Mouse (Mus musculus) forebrain, embryonic 16.5 days (tissue): ENCODE data around the gene Cpne9. TPM values are rescaled to one million over a fixed set of nuclear protein-coding genes. Genes with fewer than 3 reads are reported as not detected.

Experiments used
- ATAC-seq: fragments of 200-750 bp; cut with Nextera tagmentation; 2 replicates; pipeline ENCODE4 v1.8.0; 2017; ENCODE audit warnings: mild to moderate bottlenecking, moderate library complexity
- H3K27ac ChIP-seq: fragments of 300-500 bp; sonication (generic); 2 replicates; pipeline ENCODE4 v1.5.1; 2014; ENCODE audit warnings: low read length, control low read depth
- H3K27me3 ChIP-seq: fragments of 300-500 bp; sonication (generic); replicated peaks from 2 replicates; pipeline ENCODE4 v1.6.1; 2014; ENCODE audit warnings: low read length; ENCODE audit not compliant: control insufficient read depth, insufficient read depth
- H3K36me3 ChIP-seq: fragments of 300-500 bp; sonication (generic); 2 replicates; pipeline ENCODE4 v1.6.1; 2014; ENCODE audit not compliant: control insufficient read depth, insufficient read depth
- H3K4me1 ChIP-seq: fragments of 300-500 bp; sonication (generic); replicated peaks from 2 replicates; pipeline ENCODE4 v1.6.1; 2014; ENCODE audit warnings: low read length; ENCODE audit not compliant: control insufficient read depth, insufficient read depth
- H3K4me2 ChIP-seq: fragments of 300-500 bp; sonication (generic); 2 replicates; pipeline ENCODE4 v1.6.1; 2014; ENCODE audit warnings: mild to moderate bottlenecking, low read length, control low read depth
- H3K4me3 ChIP-seq: fragments of 300-500 bp; sonication (generic); replicated peaks from 2 replicates; pipeline ENCODE4 v1.5.1; 2014; ENCODE audit warnings: mild to moderate bottlenecking, low read length, control low read depth
- H3K9ac ChIP-seq: fragments of 300-500 bp; sonication (generic); replicated peaks from 2 replicates; pipeline ENCODE4 v1.6.1; 2014; ENCODE audit warnings: low read depth, low read length, control low read depth
- H3K9me3 ChIP-seq: fragments of 300-500 bp; sonication (generic); 2 replicates; pipeline ENCODE4 v1.6.1; 2016; ENCODE audit warnings: low read length; ENCODE audit not compliant: control insufficient read depth
- WGBS: fragments of 180-500 bp; shearing (Covaris S2); extraction: QIAGEN DNeasy Blood & Tissue Kit; methylation state at CpG from one replicate; pipeline ENCODE4 v1.1.7; 2014; 5-methylcytosine and 5-hydroxymethylcytosine counted together
- polyA plus RNA-seq: library from polyadenylated mRNA; unstranded; fragments of >200 nt; fragmentation: Nextera tagmentation; extraction: Ambion mirVana; gene quantifications from 2 replicates; pipeline ENCODE4 v1.2.1, GENCODE M21; 2015

The Cpne9 gene
- polyA plus RNA-seq, 1 experiment from 2014 or later = 1.4 TPM

DNA sequence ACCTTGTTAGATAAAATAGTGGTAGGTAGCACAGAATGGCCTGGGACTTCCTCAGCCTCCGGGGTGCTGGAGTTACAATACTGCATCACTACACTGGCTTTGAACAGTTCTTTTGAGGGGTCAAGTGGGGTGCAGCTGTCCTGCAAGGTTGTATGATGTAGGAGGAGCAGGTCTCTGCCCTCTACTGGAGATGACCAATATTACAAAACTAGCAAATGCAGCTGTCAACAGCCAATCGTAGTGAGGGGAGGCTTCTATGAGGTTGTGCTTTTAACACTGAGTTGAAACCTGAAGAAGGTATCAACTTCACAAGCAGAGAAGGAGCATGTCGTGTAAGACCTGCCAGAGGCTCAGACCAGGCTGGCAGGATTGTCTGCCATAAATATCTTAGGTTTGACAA is 20.2 kb downstream of the Cpne9 start:
- Histone ChIP-seq H3K4me3 (no peak overlapping the region), H3K9ac (no peak overlapping the region), H3K27ac (no peak overlapping the region), H3K4me2 (no peak overlapping the region), H3K27me3 (no peaks in the 10 kb centered on the region), H3K36me3 (no peaks in the 10 kb centered on the region), H3K4me1 (peaks cover 5% of the 10 kb centered on the region; the same call in 1 of the 2 replicates), H3K9me3 (no peaks in the 10 kb centered on the region)
- no peak for ATAC-seq
- WGBS = 23% methylated on average over 3 of the region's 3 CpGs

DNA sequence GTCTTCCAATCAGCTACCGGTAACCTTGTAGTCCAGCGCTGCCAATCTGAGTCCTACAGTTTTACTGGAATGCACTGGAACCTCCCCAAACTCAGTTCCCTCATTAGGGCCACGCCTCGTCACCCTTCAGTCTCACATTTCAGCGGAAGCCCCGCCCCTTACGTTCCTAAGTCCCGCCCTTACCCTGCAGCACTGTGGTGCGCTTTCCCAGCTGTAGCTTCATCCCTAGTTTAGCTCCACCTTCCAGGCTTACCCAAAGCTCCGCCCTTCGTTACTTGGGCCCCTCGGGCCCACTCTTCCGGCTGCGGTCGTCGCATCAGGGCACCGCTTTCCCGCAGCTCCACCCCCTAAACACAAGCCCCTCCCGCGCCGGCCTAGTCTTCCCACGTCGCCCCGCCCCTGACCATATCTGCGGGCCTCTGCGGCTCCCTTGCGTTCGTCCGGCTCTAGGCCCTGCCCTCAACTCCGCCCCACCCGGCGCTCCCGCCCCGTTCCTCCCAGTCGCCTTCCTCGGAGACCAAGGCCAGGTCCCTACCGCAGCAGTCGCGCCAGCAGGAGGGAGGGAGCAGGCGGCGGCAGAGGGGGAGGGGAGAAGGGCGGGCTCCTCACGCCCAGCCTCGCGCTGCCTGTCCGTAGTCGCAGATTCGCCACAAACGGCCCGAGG is 24.3 kb downstream of the Cpne9 start:
- no peaks in the 10 kb centered on the region for H3K27me3 ChIP-seq
- H3K4me2 ChIP-seq = peak overlapping the region; percentile 87
- WGBS = under 1% methylated on average over 47 of the region's 50 CpGs
- H3K4me1 ChIP-seq = peaks cover 21% of the 10 kb centered on the region
- peak overlapping the region; percentile 88 for H3K4me3 ChIP-seq
- H3K36me3 ChIP-seq = no peaks in the 10 kb centered on the region
- no peaks in the 10 kb centered on the region for H3K9me3 ChIP-seq
- peak overlapping the region; percentile 84 for H3K9ac ChIP-seq
- ATAC-seq = peak; percentile 97
- peak overlapping the region; percentile 97 for H3K27ac ChIP-seq

DNA sequence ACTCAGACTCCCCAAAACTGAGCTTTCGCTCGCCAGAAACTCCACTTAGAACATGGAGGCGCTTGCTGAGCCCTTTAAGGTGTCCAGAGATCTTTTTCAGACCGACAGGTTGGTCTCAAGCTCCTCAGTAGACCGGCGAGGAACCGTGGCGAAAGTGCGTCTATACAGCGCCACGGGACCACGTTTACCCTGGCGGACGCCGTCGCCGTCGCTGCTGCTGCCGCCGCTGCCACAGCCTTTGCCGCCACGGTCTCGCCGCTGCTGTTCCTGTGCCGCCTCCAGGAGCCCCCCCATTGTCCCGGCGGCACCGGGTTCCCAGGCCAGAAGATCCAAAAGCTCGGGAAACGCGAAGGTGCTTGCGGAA is 24.9 kb downstream of the Cpne9 start, which contains the start of gene Brpf1:
Brpf1 (plus strand) TSS at position 152 of the 364 bp plus-strand sequence.
- peak within 1 kb of the TSS; percentile 88 for H3K4me3 ChIP-seq
- H3K9me3 ChIP-seq = no peaks in the 10 kb centered on the region
- H3K27me3 ChIP-seq = no peaks in the 10 kb centered on the region
- peak within 1 kb of the TSS; percentile 97 for H3K27ac ChIP-seq
- peak within 1 kb of the TSS; percentile 87 for H3K4me2 ChIP-seq
- WGBS = under 1% methylated on average over 32 of the region's 32 CpGs
- H3K36me3 ChIP-seq = no peaks in the 10 kb centered on the region
- H3K9ac ChIP-seq = peak within 1 kb of the TSS; percentile 84
- H3K4me1 ChIP-seq = peaks cover 21% of the 10 kb centered on the region
- ATAC-seq = peak; percentile 64

DNA sequence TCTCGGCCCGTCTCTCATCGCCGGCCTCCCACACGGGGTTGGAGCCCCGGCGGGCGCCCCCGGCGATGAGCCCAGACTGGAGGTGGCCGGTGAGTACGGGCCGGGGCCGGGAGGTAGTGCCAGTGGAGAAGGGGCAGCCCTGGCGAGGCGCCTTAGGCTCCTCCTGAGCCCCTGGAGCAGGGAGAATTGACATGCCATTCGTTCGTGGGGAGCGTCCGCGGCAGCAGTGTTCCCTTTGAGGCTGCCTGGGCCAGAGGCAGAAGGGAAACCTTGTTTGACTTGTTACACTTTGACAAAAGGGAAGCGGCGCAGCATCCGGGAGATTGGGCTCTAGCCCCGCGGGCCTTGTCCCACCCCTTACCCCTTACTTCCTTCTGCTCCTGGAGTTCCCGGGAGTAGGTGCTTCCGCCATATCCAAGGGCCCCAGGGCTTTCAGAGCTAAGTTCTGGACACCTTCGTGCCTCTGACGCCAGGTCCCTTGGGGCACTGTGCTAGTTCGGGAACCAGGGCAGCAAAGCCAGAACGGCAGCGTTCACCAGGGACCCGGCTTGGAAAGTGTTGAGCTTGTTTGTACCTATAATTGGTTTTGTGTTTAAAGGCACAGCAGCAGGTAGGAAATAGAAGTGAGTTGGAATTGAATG is 25.5 kb downstream of the Cpne9 start:
- Histone ChIP-seq H3K27ac (peak overlapping the region; percentile 97), H3K36me3 (peaks cover 3% of the 10 kb centered on the region; the same call in 1 of the 2 replicates), H3K4me1 (peaks cover 21% of the 10 kb centered on the region), H3K27me3 (no peaks in the 10 kb centered on the region), H3K9ac (peak overlapping the region; percentile 84), H3K9me3 (no peaks in the 10 kb centered on the region), H3K4me3 (peak overlapping the region; percentile 88), H3K4me2 (peak overlapping the region; percentile 87)
- ATAC-seq = no peak
- under 1% methylated on average over 33 of the region's 34 CpGs for WGBS

DNA sequence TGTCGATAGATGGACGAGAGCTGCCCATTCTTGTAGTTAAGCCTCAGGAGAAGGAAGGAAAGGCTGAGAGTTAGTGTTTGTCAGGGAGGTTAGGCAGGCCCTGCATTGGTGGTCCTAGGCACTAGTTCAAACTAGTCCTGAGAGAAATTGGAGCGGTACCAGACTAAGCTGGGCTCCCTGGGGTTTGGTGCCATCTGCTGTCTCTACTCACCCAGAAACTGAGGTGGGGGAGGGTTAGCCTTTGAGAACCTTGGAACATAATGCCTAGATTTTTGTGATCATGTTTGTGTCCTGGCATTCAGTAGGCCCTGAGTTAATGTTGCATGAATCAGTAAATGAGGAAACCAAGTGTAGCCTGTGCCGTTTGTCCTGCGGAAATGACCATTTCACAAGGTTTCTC is 26.0 kb downstream of the Cpne9 start:
- Histone ChIP-seq H3K4me3 (peak overlapping the region; percentile 88), H3K9ac (peak overlapping the region; percentile 10; the same call in 1 of the 2 replicates), H3K36me3 (peaks cover 5% of the 10 kb centered on the region; the same call in 1 of the 2 replicates), H3K4me1 (peaks cover 21% of the 10 kb centered on the region), H3K27me3 (no peaks in the 10 kb centered on the region), H3K4me2 (peak overlapping the region; percentile 87), H3K9me3 (no peaks in the 10 kb centered on the region), H3K27ac (no peak overlapping the region)
- 30% methylated on average over 5 of the region's 5 CpGs for WGBS
- no peak for ATAC-seq

DNA sequence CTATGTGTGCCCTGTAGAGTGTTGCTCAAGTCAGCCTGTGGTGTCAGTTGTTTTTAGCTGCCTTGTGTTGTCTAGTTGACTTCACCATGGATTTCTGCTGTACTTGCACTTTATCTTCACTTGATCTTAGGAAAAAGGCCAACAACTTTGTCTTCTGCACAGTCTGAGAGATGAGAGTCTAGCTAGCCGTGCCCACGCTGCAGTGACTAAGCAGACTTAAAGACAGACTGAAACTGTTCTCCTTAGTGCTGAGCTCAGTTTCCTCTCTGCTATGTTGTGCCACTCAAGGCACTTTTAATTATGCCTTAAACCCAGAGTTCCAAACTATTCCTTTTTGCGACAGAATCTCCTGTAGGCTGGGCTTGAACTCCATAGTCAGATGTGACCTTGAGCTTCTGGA is 33.9 kb downstream of the Cpne9 start:
- H3K36me3 ChIP-seq = peaks cover 62% of the 10 kb centered on the region
- no peak for ATAC-seq
- no peak overlapping the region for H3K9ac ChIP-seq
- H3K9me3 ChIP-seq = no peaks in the 10 kb centered on the region
- no peaks in the 10 kb centered on the region for H3K27me3 ChIP-seq
- H3K4me2 ChIP-seq = no peak overlapping the region
- H3K27ac ChIP-seq = no peak overlapping the region
- no peak overlapping the region for H3K4me3 ChIP-seq
- 96% methylated on average over 3 of the region's 3 CpGs for WGBS
- no peaks in the 10 kb centered on the region for H3K4me1 ChIP-seq

DNA sequence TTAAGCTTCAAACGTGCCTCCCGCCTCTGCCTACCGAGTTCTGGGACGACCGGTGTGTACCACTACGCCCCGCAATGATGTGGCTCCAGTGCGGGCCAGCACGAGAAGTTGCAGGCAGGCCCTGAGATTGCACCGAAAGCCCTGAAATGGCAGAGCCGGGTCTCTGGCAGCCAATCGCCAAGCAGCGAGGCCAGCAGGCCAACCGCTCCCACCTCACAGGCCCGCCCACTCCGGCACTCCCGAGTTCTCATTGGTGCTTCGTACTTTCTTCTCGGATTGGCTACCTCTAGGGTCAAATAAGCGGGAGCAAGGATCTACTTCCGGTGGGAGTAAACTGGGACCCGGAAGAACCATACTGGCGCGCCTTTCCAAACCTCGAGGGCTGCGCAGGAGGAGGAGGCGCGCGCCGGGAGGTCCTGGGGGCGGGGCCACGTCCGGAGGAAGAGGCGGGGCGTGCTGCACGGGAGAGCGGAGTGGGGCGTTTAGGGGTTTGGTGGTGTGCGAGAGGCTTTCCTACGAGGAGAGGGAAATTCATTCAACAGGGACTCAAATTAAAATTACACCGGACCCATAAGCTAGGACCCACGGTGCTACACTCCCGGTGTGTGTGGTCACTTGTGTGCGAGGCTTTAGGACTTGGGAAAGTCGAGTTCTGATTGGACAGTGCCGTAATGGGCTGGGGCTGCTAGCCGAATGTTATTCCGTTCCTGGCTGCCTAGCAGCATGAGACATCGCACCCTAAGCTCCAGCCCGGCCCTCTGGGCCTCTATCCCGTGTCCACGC is 44.6 kb downstream of the Cpne9 start, which contains the start of gene Ogg1:
Ogg1 (plus strand) TSS at position 440 of the 783 bp plus-strand sequence.
- Histone ChIP-seq H3K27ac (peak within 1 kb of the TSS; percentile 93), H3K4me2 (peak within 1 kb of the TSS; percentile 98), H3K4me3 (peak within 1 kb of the TSS; percentile 64), H3K4me1 (peaks cover 11% of the 10 kb centered on the region), H3K9ac (peak within 1 kb of the TSS; percentile 76), H3K9me3 (no peaks in the 10 kb centered on the region), H3K27me3 (no peaks in the 10 kb centered on the region), H3K36me3 (peaks cover 25% of the 10 kb centered on the region)
- WGBS = under 1% methylated on average over 52 of the region's 52 CpGs
- peak; percentile 98 for ATAC-seq

DNA sequence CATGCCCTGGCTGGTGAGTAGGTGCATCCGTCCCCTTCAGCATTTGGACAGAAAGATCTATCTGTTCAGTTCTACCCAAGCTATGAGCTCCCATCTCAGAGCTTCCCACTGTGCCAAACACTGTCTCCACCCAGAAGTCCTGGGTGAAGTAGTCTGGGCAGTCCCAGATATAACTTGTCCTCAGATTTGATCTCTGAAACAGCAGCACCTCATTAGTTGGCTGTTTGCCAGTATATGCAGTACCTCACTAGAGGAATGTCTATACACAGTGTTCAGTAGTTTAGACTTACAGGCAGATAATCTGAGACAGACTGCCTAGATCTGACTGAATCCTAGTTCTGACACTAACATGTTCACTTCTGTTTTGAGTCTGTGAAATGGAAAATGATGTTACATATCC is 47.3 kb downstream of the Cpne9 start:
- Histone ChIP-seq H3K4me1 (peaks cover 16% of the 10 kb centered on the region), H3K9ac (no peak overlapping the region), H3K4me2 (no peak overlapping the region), H3K9me3 (no peaks in the 10 kb centered on the region), H3K36me3 (peaks cover 4% of the 10 kb centered on the region), H3K4me3 (no peak overlapping the region), H3K27ac (no peak overlapping the region), H3K27me3 (no peaks in the 10 kb centered on the region)
- WGBS = 100% methylated on average over 1 of the region's 1 CpGs
- no peak for ATAC-seq

DNA sequence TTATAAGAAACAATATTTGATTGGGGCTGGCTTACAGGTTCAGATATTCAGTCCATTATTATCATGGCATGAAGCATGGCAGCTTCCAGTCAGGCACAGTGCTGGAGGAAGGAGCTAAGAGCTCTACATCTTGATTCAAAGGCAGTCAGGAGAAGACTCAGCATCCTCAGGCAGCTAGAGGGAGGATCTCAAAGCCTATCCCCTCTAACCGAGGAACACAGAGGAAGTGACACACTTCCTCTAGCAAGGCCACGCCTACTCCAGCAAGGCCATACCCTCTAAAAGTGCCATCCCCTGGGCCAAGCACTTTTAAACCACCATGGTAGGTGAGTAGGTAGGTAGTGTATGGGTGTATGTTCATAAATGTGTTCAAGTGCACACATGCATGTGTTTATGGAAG is 48.4 kb downstream of the Cpne9 start:
- H3K4me3 ChIP-seq = no peak overlapping the region
- H3K27me3 ChIP-seq = no peaks in the 10 kb centered on the region
- no peak overlapping the region for H3K4me2 ChIP-seq
- H3K9me3 ChIP-seq = no peaks in the 10 kb centered on the region
- H3K36me3 ChIP-seq = peaks cover 12% of the 10 kb centered on the region; the same call in 1 of the 2 replicates
- no peak for ATAC-seq
- no peak overlapping the region for H3K9ac ChIP-seq
- peaks cover 16% of the 10 kb centered on the region for H3K4me1 ChIP-seq
- H3K27ac ChIP-seq = no peak overlapping the region
- 68% methylated on average over 2 of the region's 2 CpGs for WGBS
